In the genomic region with DNA sequence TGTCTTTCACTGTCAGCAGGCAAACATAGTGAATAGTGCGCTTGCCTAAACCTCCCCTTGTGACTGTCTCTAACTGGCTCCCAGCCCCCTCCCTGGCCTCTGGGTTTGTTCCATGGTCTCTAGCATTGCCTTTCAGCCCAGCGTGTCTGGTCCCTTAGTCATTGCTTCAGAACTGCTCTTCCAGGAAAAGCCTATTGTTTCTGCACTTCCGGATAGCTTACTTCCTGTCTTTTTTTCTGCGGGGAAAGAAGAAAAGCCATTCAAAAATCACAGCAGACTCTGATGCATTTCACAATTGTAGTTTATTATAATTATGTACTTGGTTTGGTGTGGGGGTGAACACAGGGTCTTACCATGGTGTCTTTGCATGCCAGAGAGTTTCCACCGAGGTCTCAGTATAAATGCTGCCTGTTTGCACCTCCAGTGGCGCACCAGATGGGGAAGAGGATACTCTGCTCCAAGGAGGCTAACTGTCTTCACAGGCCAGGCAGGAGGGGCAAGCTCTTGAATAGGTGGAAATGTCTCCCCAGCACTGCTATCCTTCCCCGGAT, we compare ENCODE assay signal across 12 mouse cellular contexts. TPM values are rescaled to one million over a fixed set of nuclear protein-coding genes. Genes with fewer than 3 reads are reported as not detected.
DNase-seq lines count a peak whose midpoint lies in the region; ATAC-seq and TF ChIP-seq lines count a peak whose summit lies in the region.
"Had no signal": no experiment of that assay in that cellular context is flagged by ENCODE, and none has a peak within 500 bp of the region (broad histone marks: within the 10 kb centered on the region; RNA-seq: fewer than 3 reads in every experiment).

No protein-coding gene starts in this region.

- no peak overlapping the region for H3K9ac ChIP-seq in neural tube, embryonic 13.5 days
- H3K9ac ChIP-seq in heart, embryonic 16.5 days (ENCODE audit: low read length) = no peak overlapping the region
- no peak overlapping the region for H3K9ac ChIP-seq in forebrain, postnatal 0 days
- H3K9ac ChIP-seq: embryonic facial prominence, embryonic 15.5 days; hindbrain, embryonic 15.5 days; limb, embryonic 15.5 days; neural tube, embryonic 12.5 days had no signal

- TF ChIP-seq CTCF in forebrain, postnatal 0 days (IDR thresholded peaks at IDR 0.05; ENCODE audit: low read depth) = no peak

- no peak for DNase-seq in neural tube, embryonic 10.5 days (ENCODE audit: extremely low spot score, low spot score)
- peak; percentile 67 for DNase-seq in kidney, postnatal 14 days
- no peak for DNase-seq in MN1 (ENCODE audit: low spot score)
- no peak for DNase-seq in frontal cortex, adult 2 months (ENCODE audit: extremely low spot score in 1 of 2, low spot score in 1 of 2)
- no peak for DNase-seq in forebrain, postnatal 0 days
- no peak for DNase-seq in left cerebral cortex, adult 18-20 months (ENCODE audit: low spot score in 2 of 2)

- WGBS in neural tube, embryonic 13.5 days = 74% methylated on average over 7 of the region's 7 CpGs
- WGBS in heart, embryonic 16.5 days = 56% methylated on average over 7 of the region's 7 CpGs
- 70% methylated on average over 7 of the region's 7 CpGs for WGBS in forebrain, postnatal 0 days

- H3K27ac ChIP-seq in neural tube, embryonic 13.5 days (replicated peaks) = peak overlapping the region; percentile 29; the same call in 1 of the 2 replicates
- peak overlapping the region; percentile 74 for H3K27ac ChIP-seq in heart, embryonic 16.5 days (ENCODE audit: low read length)
- no peak overlapping the region for H3K27ac ChIP-seq in forebrain, postnatal 0 days (ENCODE audit: low read depth, low read length)
- H3K27ac ChIP-seq: embryonic facial prominence, embryonic 15.5 days; hindbrain, embryonic 15.5 days; limb, embryonic 15.5 days; neural tube, embryonic 12.5 days had no signal

- no peak for ATAC-seq in neural tube, embryonic 13.5 days (ENCODE audit: low read depth)
- ATAC-seq in heart, embryonic 16.5 days (replicated peaks; ENCODE audit: extremely low read depth, insufficient read depth, low FRiP score) = peak; percentile 45; the same call in 1 of the 2 replicates
- ATAC-seq in forebrain, postnatal 0 days = no peak

- H3K9me3 ChIP-seq in neural tube, embryonic 13.5 days = no peaks in the 10 kb centered on the region
- no peaks in the 10 kb centered on the region for H3K9me3 ChIP-seq in heart, embryonic 16.5 days (replicated peaks; ENCODE audit: control insufficient read depth, low read length)
- no peaks in the 10 kb centered on the region for H3K9me3 ChIP-seq in forebrain, postnatal 0 days (ENCODE audit: low read length)
- H3K9me3 ChIP-seq: embryonic facial prominence, embryonic 15.5 days; hindbrain, embryonic 15.5 days; limb, embryonic 15.5 days; neural tube, embryonic 12.5 days had no signal

- no peaks in the 10 kb centered on the region for H3K36me3 ChIP-seq in neural tube, embryonic 13.5 days
- H3K36me3 ChIP-seq in heart, embryonic 16.5 days (ENCODE audit: control insufficient read depth, insufficient read depth) = no peaks in the 10 kb centered on the region
- H3K36me3 ChIP-seq in forebrain, postnatal 0 days (ENCODE audit: insufficient read depth) = no peaks in the 10 kb centered on the region
- H3K36me3 ChIP-seq: embryonic facial prominence, embryonic 15.5 days; hindbrain, embryonic 15.5 days; limb, embryonic 15.5 days; neural tube, embryonic 12.5 days had no signal

- H3K4me3 ChIP-seq in neural tube, embryonic 13.5 days = no peak overlapping the region
- H3K4me3 ChIP-seq in heart, embryonic 16.5 days (ENCODE audit: low read length) = no peak overlapping the region
- no peak overlapping the region for H3K4me3 ChIP-seq in forebrain, postnatal 0 days (ENCODE audit: low read depth, low read length)
- H3K4me3 ChIP-seq: embryonic facial prominence, embryonic 15.5 days; hindbrain, embryonic 15.5 days; limb, embryonic 15.5 days; neural tube, embryonic 12.5 days had no signal

- no peaks in the 10 kb centered on the region for H3K4me1 ChIP-seq in neural tube, embryonic 13.5 days (replicated peaks)
- no peaks in the 10 kb centered on the region for H3K4me1 ChIP-seq in heart, embryonic 16.5 days (ENCODE audit: control insufficient read depth, insufficient read depth, low read length)
- no peaks in the 10 kb centered on the region for H3K4me1 ChIP-seq in forebrain, postnatal 0 days (ENCODE audit: insufficient read depth)
- H3K4me1 ChIP-seq: embryonic facial prominence, embryonic 15.5 days; hindbrain, embryonic 15.5 days; limb, embryonic 15.5 days; neural tube, embryonic 12.5 days had no signal

- H3K27me3 ChIP-seq in neural tube, embryonic 13.5 days = no peaks in the 10 kb centered on the region
- no peaks in the 10 kb centered on the region for H3K27me3 ChIP-seq in heart, embryonic 16.5 days (ENCODE audit: control insufficient read depth, insufficient read depth, low read length)
- no peaks in the 10 kb centered on the region for H3K27me3 ChIP-seq in forebrain, postnatal 0 days (ENCODE audit: insufficient read depth, low read length)
- H3K27me3 ChIP-seq: embryonic facial prominence, embryonic 15.5 days; hindbrain, embryonic 15.5 days; limb, embryonic 15.5 days; neural tube, embryonic 12.5 days had no signal

- H3K4me2 ChIP-seq in neural tube, embryonic 13.5 days = no peak overlapping the region
- peak overlapping the region; percentile 5; the same call in 1 of the 2 replicates for H3K4me2 ChIP-seq in heart, embryonic 16.5 days (ENCODE audit: low read depth, low read length)
- H3K4me2 ChIP-seq in forebrain, postnatal 0 days (ENCODE audit: low read depth) = no peak overlapping the region
- H3K4me2 ChIP-seq: embryonic facial prominence, embryonic 15.5 days; hindbrain, embryonic 15.5 days; limb, embryonic 15.5 days; neural tube, embryonic 12.5 days had no signal

RNA-seq across cellular contexts. Expression of gene Kdr, which starts 35.7 kb away (rescaled TPM):
- 23.4 and 25.2 TPM in 2 replicates for polyA plus RNA-seq in neural tube, embryonic 13.5 days (2015; fragmentation: Nextera tagmentation; extraction: Ambion mirVana)
- polyA plus RNA-seq in heart, embryonic 16.5 days (2015; fragmentation: Nextera tagmentation; extraction: Ambion mirVana) = 38.5 and 46.2 TPM in 2 replicates
- 7.3 and 9.8 TPM in 2 replicates for polyA plus RNA-seq in frontal cortex, adult 2 months (2012; rRNA removed)
- 16.9 and 23.4 TPM in 2 replicates for total RNA-seq in forebrain, postnatal 0 days (2014; rRNA removed)
- 8.1 and 12.6 TPM in 2 replicates for polyA plus RNA-seq in forebrain, postnatal 0 days (2015; fragmentation: Nextera tagmentation; extraction: Ambion mirVana)
- 1 to 10 TPM; 6.0 to 6.2 TPM for total RNA-seq in left cerebral cortex, adult 18-20 months (2021)
